8 mouse cellular contexts compared by ENCODE assay signal in the genomic region with DNA sequence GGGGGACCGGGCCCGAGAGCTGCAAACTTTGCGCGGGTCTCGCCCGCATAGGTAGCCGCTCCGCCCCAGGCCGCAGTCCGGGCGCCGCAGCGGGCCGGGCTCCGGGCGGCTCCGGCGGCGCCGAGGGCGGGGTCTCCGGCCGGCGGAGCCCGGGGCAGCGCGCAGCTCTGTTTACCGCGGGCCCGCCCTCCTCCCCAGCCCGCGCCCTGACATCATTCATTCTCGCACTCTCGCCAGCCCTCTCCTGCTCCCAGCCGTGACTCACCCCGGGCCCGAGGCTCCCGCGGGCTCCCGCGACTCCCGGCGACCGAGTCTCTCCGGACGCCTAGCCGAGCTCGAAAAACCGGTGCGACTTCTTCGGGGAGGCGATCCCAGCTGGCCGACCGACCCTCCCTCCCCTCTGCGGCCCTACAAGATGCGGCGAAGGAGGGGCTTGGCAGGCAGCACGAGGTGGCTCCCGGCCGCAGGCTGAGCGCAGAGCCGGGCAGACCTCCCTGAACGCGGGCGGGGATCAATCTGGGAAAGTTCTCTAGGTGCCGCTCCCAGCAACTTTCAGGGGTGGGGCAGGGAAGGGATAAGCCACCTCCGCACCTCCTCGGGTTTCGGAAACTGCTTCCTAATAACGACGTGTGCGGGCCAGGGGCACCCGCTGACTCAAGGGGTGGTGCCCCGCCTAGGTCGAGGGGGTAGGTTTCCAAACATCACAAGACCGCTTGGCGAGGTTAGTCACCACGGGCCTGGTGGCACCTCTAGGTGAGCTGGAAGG. TPM values are rescaled to one million over a fixed set of nuclear protein-coding genes. Genes with fewer than 3 reads are reported as not detected.
DNase-seq lines count a peak whose midpoint lies in the region; ATAC-seq and TF ChIP-seq lines count a peak whose summit lies in the region.

No protein-coding gene starts in this region.

- peak overlapping the region; percentile 86 for H3K4me2 ChIP-seq in embryonic facial prominence, embryonic 15.5 days (replicated peaks)
- peak overlapping the region; percentile 95 for H3K4me2 ChIP-seq in heart, embryonic 13.5 days
- H3K4me2 ChIP-seq in kidney, postnatal 0 days (ENCODE audit: low read length), result peak overlapping the region; percentile 90
- peak overlapping the region; percentile 58 for H3K4me2 ChIP-seq in liver, embryonic 14.5 days (ENCODE audit: low read depth)

- no peak for TF ChIP-seq CTCF in kidney, postnatal 0 days (IDR thresholded peaks at IDR 0.05; ENCODE audit: low read depth)
- no peak for TF ChIP-seq CTCF in liver, embryonic 14.5 days (IDR thresholded peaks at IDR 0.05; ENCODE audit: low read depth)

- no peak for TF ChIP-seq EP300 in liver, embryonic 14.5 days (IDR thresholded peaks at IDR 0.05; ENCODE audit: low read depth)

- H3K36me3 ChIP-seq in embryonic facial prominence, embryonic 15.5 days, result no peaks in the 10 kb centered on the region
- H3K36me3 ChIP-seq in heart, embryonic 13.5 days, result no peaks in the 10 kb centered on the region
- H3K36me3 ChIP-seq in kidney, postnatal 0 days (ENCODE audit: insufficient read depth, low read length), result no peaks in the 10 kb centered on the region
- H3K36me3 ChIP-seq in liver, embryonic 14.5 days (replicated peaks; ENCODE audit: control insufficient read depth, insufficient read depth, low read depth), result no peaks in the 10 kb centered on the region

- peaks cover 10% of the 10 kb centered on the region for H3K4me1 ChIP-seq in embryonic facial prominence, embryonic 15.5 days
- peaks cover 13% of the 10 kb centered on the region; the same call in 1 of the 2 replicates for H3K4me1 ChIP-seq in heart, embryonic 13.5 days
- peaks cover 11% of the 10 kb centered on the region; the same call in 1 of the 2 replicates for H3K4me1 ChIP-seq in kidney, postnatal 0 days (replicated peaks; ENCODE audit: insufficient read depth, low read length)
- H3K4me1 ChIP-seq in liver, embryonic 14.5 days (replicated peaks; ENCODE audit: control insufficient read depth in 2 of 2, insufficient read depth in 2 of 2, low read length in 1 of 2), result 0 out of 4 replicates have a peak, but pooled peaks cover 0 to 3% of the 10 kb centered on the region in 2 experiments

- peaks cover 22% of the 10 kb centered on the region for H3K27me3 ChIP-seq in embryonic facial prominence, embryonic 15.5 days
- H3K27me3 ChIP-seq in heart, embryonic 13.5 days (replicated peaks), result peaks cover 54% of the 10 kb centered on the region
- H3K27me3 ChIP-seq in kidney, postnatal 0 days (ENCODE audit: insufficient read depth, low read length), result no peaks in the 10 kb centered on the region
- peaks cover 32% of the 10 kb centered on the region for H3K27me3 ChIP-seq in liver, embryonic 14.5 days (ENCODE audit: control insufficient read depth, insufficient read depth, low read length)

- ATAC-seq in embryonic facial prominence, embryonic 15.5 days (ENCODE audit: insufficient number of reproducible peaks, low FRiP score, low TSS enrichment, low read depth), result peak; percentile 93
- ATAC-seq in heart, embryonic 13.5 days (ENCODE audit: extremely low read depth, insufficient number of reproducible peaks, low FRiP score, low TSS enrichment), result peak; percentile 52; the same call in 1 of the 2 replicates
- peak; percentile 90 for ATAC-seq in kidney, postnatal 0 days (replicated peaks; ENCODE audit: low FRiP score, low read depth)
- ATAC-seq in liver, embryonic 14.5 days (ENCODE audit: insufficient read depth), result peak; percentile 78

- peak overlapping the region; percentile 79 for H3K27ac ChIP-seq in embryonic facial prominence, embryonic 15.5 days (replicated peaks)
- peak overlapping the region; percentile 21; the same call in 1 of the 2 replicates for H3K27ac ChIP-seq in heart, embryonic 13.5 days (replicated peaks)
- H3K27ac ChIP-seq in kidney, postnatal 0 days, result peak overlapping the region; percentile 91
- no peak overlapping the region for H3K27ac ChIP-seq in liver, embryonic 14.5 days

- peak overlapping the region; percentile 60 for H3K9ac ChIP-seq in embryonic facial prominence, embryonic 15.5 days
- peak overlapping the region; percentile 87 for H3K9ac ChIP-seq in heart, embryonic 13.5 days
- peak overlapping the region; percentile 81 for H3K9ac ChIP-seq in kidney, postnatal 0 days (ENCODE audit: low read depth, low read length)
- peak overlapping the region; percentile 40 for H3K9ac ChIP-seq in liver, embryonic 14.5 days (replicated peaks)

- WGBS in embryonic facial prominence, embryonic 15.5 days, result under 1% methylated on average over 75 of the region's 78 CpGs
- under 1% methylated on average over 60 of the region's 78 CpGs for WGBS in heart, embryonic 13.5 days
- under 1% methylated on average over 70 of the region's 78 CpGs for WGBS in kidney, postnatal 0 days
- under 1% methylated on average over 76 of the region's 78 CpGs for WGBS in liver, embryonic 14.5 days (ENCODE audit: insufficient replicate concordance)

- H3K9me3 ChIP-seq in embryonic facial prominence, embryonic 15.5 days (replicated peaks), result no peaks in the 10 kb centered on the region
- H3K9me3 ChIP-seq in heart, embryonic 13.5 days, result no peaks in the 10 kb centered on the region
- no peaks in the 10 kb centered on the region for H3K9me3 ChIP-seq in kidney, postnatal 0 days (replicated peaks; ENCODE audit: low read length)
- H3K9me3 ChIP-seq in liver, embryonic 14.5 days (ENCODE audit: control insufficient read depth, low read length), result no peaks in the 10 kb centered on the region

- H3K4me3 ChIP-seq in embryonic facial prominence, embryonic 15.5 days (replicated peaks), result peak overlapping the region; percentile 70
- H3K4me3 ChIP-seq in heart, embryonic 13.5 days, result peak overlapping the region; percentile 65
- H3K4me3 ChIP-seq in kidney, postnatal 0 days (replicated peaks; ENCODE audit: low read depth, low read length), result peak overlapping the region; percentile 77
- peak overlapping the region; percentile 49 to 56 for H3K4me3 ChIP-seq in liver, embryonic 14.5 days (ENCODE audit: insufficient read depth in 1 of 2, low read depth in 2 of 2, low read length in 2 of 2)

- peak; percentile 4 to 6 for DNase-seq in thymus, adult 18-20 months
- no peak for DNase-seq in thymus, postnatal 10 days (ENCODE audit: low spot score in 2 of 2)
- peak; percentile 85 for DNase-seq in kidney, postnatal 0 days (ENCODE audit: low spot score)
- DNase-seq in liver, embryonic 14.5 days (ENCODE audit: low read depth in 3 of 3, low spot score in 3 of 3), result no peak
- peak; percentile 83 for DNase-seq in neural tube, embryonic 10.5 days (ENCODE audit: extremely low spot score, low spot score)
- peak; percentile 12 for DNase-seq in thymus, postnatal 14 days

RNA-seq across cellular contexts. Expression of a gene that starts 0.9 kb away (rescaled TPM):
- polyA plus RNA-seq in embryonic facial prominence, embryonic 15.5 days (2015; fragmentation: Nextera tagmentation; extraction: Ambion mirVana), result 24.3 and 25.2 TPM in 2 replicates
- polyA plus RNA-seq in heart, embryonic 13.5 days (2015; fragmentation: Nextera tagmentation; extraction: Ambion mirVana), result 0.57 and 0.85 TPM in 2 replicates
- polyA plus RNA-seq in kidney, postnatal 0 days (2015; fragmentation: Nextera tagmentation; extraction: Ambion mirVana), result 24.2 and 25.4 TPM in 2 replicates
- polyA plus RNA-seq in liver, embryonic 14.5 days (2012; rRNA removed), result 0.96 and 1.6 TPM in 2 replicates
- 2.1 and 3.6 TPM in 2 replicates for polyA plus RNA-seq in liver, embryonic 14.5 days (2014; fragmentation: Nextera tagmentation; extraction: Ambion mirVana)

Comparison
In these comparisons a context has a peak if more than half of its experiments do, and no peak if none do; other contexts are left out.
1. DNase-seq: peak in thymus, adult 18-20 months (2 of 2), kidney, postnatal 0 days (single experiment), neural tube, embryonic 10.5 days (single experiment) and thymus, postnatal 14 days (single experiment); none in thymus, postnatal 10 days (0 of 2) and liver, embryonic 14.5 days (0 of 3).
2. Peak in every context shown above with its lines, with median percentiles within 50 percentile points of each other: ATAC-seq, H3K4me2 ChIP-seq, H3K4me3 ChIP-seq and H3K9ac ChIP-seq.